Mouse (Mus musculus) thymus, adult 2 months (tissue): ENCODE measurements around the gene Fsd2.

Experiments
- CTCF ChIP-seq: fragments of 200-500 bp; IDR thresholded peaks from 2 replicates; pipeline ENCODE4 v1.5.1; 2012; ENCODE audit warnings: mild to moderate bottlenecking, control low read depth, low read length, moderate library complexity, borderline replicate concordance; ENCODE audit not compliant: control insufficient read depth, poor library complexity, insufficient read depth; ENCODE audit errors: extremely low read depth
- POLR2A ChIP-seq: fragments of 200-500 bp; IDR thresholded peaks from 2 replicates; pipeline ENCODE4 v1.6.1; 2012; ENCODE audit warnings: mild to moderate bottlenecking, low read length, control low read depth, moderate library complexity; ENCODE audit not compliant: control insufficient read depth, poor library complexity, insufficient read depth; ENCODE audit errors: extremely low read depth

DNA sequence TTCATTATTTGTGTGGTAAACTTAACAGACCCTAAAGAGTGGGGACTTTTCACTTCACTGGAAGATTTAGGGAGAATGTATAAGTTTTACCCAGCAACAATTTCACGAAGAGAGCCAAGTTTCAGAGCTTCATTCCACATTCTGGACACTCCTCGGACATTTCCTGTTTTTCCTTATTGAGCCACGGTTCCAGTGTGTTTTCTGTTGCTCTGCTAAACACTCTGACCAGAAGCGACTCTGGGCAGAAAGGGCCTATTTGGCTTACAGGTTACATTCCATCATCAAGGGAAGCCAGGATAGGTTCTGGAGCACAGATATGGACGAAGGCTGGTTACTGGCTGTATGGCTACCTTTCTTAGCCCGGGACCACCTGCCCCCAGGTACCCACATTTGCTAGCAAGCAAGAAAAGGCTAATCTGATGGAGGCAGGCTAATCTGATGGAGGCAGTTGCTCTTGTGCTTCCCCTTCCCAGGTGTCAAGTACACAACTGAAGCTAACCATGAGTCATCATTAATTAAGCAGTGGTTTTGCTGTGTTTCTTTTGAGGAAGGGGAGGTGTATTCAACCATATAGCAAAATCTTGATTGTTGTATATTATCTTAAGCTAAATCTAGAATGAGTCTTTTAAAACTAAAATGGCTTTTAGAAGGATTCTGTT lies 6.0 kb upstream of the Fsd2 start:
- TF ChIP-seq CTCF (no peak), POLR2A (no peak)
